Comparison of ENCODE assay signal across 12 mouse cellular contexts in the genomic region with DNA sequence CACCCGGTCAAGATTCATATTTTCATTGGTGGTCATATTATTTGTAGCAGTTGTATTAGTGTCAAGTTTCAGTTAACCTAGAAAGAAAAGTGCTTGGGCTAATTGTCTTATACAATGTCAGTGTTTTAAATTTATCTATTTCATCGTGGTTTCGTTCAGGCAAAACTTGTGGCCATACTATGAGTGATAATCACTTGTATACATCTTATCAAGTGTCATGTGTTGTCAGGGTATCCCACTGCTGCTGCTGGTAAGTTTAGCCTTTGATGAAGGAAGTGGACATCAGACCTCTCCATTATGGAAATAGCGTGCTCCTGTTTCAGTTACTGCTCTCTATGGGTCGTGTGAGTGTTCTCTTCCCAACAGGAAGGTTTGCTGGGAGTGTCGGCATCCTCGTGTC.
"Had no signal": no experiment of that assay in that cellular context is flagged by ENCODE, and none has a peak within 500 bp of the region (broad histone marks: within the 10 kb centered on the region; RNA-seq: fewer than 3 reads in every experiment).

No protein-coding gene starts in this region.

- DNase-seq: retina, postnatal 1 day; right cerebral cortex, adult 18-20 months; right cerebral cortex, postnatal 14 days; right cerebral cortex, postnatal 25 days; right cerebral cortex, postnatal 4 days; spleen, adult 18-20 months; thymus, adult 18-20 months; thymus, postnatal 36 days had no signal

- H3K27ac ChIP-seq: neural tube, embryonic 13.5 days; neural tube, embryonic 15.5 days; stomach, embryonic 15.5 days; stomach, postnatal 0 days had no signal

- H3K4me1 ChIP-seq: neural tube, embryonic 13.5 days; neural tube, embryonic 15.5 days; stomach, embryonic 15.5 days had no signal

- H3K36me3 ChIP-seq: stomach, embryonic 15.5 days had no signal

- H3K4me2 ChIP-seq: neural tube, embryonic 13.5 days; neural tube, embryonic 15.5 days; stomach, embryonic 15.5 days had no signal

- H3K27me3 ChIP-seq: neural tube, embryonic 13.5 days; neural tube, embryonic 15.5 days; stomach, embryonic 15.5 days had no signal

- H3K9ac ChIP-seq: neural tube, embryonic 13.5 days; neural tube, embryonic 15.5 days; stomach, embryonic 15.5 days had no signal

- H3K9me3 ChIP-seq: neural tube, embryonic 13.5 days; neural tube, embryonic 15.5 days; stomach, embryonic 15.5 days had no signal

- H3K4me3 ChIP-seq: neural tube, embryonic 13.5 days; neural tube, embryonic 15.5 days; stomach, embryonic 15.5 days had no signal
